Mouse (Mus musculus): ENCODE measurements around the gene Myrf.

Myrf gene

DNA sequence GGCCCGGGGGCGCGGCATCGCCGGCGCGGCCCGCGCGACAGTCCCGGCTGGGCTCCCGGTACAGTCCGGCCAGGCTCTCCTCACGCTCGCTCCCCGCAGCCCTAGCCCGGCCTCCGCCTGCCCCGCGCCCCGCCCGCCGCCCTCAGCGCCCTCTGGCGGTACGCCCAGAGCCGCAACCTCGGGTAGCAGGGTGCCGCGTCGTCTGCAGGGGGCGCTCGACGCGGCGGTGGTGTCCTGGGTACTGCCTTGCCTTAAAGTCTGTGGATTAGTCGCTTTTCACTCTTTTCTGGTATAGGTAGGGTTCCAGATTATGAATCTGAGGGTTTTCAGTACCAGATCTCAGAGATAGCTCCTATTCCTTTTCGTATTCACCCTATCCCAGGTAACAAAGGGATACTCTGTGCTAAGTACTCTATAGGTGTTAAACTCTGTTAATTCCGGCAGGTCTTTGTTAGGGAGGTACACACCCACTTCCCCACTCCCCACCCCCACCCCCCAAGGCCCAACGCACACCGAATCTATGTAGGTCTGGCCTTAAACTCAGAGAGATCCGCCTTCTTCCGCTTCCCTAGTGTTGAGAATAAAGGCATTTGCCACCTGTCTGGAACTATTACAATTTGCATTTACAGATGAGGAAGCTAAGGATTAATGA is at the start of gene Myrf:
Myrf (minus strand) TSS at position 95 of the 652 bp plus-strand sequence.
- ATAC-seq (ENCODE audit: insufficient number of reproducible peaks, low FRiP score, low TSS enrichment), result peak; percentile 63

DNA sequence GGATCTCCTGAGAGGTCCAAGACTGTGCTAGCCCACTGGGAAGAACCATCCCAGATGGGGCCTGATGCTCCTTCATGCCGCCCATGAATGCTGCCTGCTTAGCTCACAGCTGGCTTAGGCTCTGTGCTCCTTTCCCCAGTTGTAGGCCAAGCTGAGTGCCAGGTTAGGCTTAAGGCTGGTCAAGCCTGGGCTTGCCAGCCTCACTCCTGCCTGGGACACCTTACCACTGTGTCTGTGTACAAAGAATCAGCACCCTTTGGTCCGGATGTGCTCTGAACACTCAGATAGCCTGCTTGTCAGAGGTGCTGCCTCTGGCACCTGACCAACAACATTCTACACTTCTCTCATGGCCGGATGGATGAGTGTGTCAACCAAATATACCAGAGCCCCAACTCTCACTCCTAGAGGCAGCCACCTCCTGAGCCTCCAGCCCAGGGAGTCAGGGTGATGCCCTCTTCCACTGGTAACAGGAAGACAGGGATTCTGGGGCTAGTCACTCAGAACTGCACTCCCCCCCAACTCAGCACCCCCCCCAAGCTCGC is 49.1 kb upstream of the Myrf start:
- no peak for ATAC-seq (ENCODE audit: insufficient number of reproducible peaks, low FRiP score, low TSS enrichment)

- no peak for ATAC-seq (ENCODE audit: insufficient number of reproducible peaks, low FRiP score, low TSS enrichment)
Measured at GRCm38 (mm10) chr19:10288125-10289040, 47.8 kb upstream of the Myrf start.

DNA sequence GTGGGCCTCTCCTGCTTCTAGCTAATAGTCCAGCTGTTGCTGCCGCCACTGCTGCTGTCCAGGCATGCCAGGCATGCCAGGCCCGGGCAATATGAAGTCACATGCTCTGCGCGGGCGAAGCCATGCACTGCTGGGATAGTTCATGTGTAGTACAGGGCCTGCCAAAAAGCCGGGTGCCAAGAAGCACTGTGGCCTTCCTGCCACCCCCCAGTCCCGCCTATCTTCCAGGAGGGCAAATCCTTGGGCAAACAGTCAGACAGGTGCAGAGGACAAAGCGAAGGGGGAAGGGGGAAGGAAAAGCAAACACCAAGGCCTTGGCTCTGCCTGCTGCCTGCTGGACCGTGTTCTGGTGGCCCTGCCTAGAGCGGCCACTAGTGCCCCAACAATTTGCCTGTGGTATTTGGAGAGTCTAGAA is 45.9 kb upstream of the Myrf start:
- no peak for ATAC-seq (ENCODE audit: insufficient number of reproducible peaks, low FRiP score, low TSS enrichment)

- no peak for ATAC-seq (ENCODE audit: insufficient number of reproducible peaks, low FRiP score, low TSS enrichment)
Measured at GRCm38 (mm10) chr19:10280771-10281540, 40.4 kb upstream of the Myrf start.

GRCm38 (mm10) chr19:10279668-10280067 is 39.1 kb upstream of the Myrf start:
- ATAC-seq (ENCODE audit: insufficient number of reproducible peaks, low FRiP score, low TSS enrichment), result no peak

- no peak for ATAC-seq (ENCODE audit: insufficient number of reproducible peaks, low FRiP score, low TSS enrichment)
Measured at GRCm38 (mm10) chr19:10278669-10279324, 38.2 kb upstream of the Myrf start.

DNA sequence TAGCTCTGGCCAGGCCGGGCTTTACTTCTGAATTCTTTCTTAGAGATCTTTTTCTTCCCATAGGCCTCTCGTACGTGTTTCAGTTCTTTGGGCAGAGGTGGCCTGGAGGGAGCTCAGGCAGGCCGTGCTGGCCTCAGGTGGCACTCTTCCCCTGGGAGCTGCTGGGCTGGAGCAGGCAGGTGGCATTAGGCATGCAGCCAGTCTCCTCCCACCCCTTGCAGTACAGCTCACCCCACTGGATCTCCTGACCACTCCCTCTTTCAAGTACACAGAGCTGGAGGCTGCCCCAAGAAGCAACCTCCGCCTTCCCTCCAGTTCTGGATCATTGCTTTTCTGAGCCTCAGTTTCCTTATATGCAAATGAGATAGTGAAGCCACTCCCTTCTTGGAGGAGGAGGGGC is 37.2 kb upstream of the Myrf start:
- no peak for ATAC-seq (ENCODE audit: insufficient number of reproducible peaks, low FRiP score, low TSS enrichment)

DNA sequence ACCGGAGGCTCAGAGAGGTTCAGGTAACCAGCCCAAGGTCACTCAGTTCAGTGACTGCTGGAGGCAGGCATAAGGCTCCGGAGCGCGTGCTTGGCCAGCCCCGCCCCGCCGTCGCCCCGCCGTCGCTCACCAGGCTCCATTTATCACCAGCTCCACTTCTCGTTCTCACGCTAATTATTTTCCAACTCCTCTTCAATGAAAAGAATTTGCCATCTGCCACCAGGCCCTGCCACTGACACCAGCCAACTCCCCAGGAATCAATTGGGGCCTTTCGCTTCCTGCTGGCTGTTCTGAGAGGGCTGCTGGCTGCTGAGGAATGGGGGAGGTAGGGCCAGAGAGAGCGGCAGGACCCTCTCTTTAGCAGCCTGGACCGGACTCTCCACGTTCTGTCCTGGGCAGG is 36.8 kb upstream of the Myrf start:
- no peak for ATAC-seq (ENCODE audit: insufficient number of reproducible peaks, low FRiP score, low TSS enrichment)

DNA sequence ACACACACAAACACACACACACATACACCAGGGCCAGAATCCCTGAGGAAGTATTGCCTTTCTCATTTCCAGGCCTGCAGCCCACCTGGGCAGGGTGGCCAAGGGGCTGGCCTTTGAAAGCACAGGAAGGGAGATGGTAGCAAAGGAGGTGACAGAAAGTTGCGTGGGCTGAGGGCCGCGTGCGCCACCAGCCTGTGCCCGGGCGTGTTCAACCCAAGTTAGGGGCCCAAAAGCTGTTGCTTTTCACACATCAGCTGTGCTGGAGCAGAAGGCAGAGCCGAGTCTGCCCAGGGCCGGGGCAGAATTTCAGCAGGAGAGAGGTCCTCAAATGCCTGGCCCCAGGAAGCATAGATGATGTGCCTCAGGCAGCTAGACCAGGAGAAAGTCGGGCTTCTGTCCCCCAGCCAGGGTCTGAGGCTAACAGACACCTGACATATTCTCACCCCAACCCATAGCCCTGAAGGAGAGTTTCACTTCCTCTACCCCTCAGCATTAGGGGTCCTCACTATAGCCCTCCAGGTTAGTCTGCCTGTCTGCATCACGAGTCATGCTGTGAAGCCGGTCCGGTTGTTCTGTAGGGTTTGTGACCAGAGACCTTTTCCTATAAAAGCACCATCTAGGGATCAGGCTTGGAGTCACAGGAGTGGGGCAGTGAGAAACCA is 36.1 kb upstream of the Myrf start:
- no peak for ATAC-seq (ENCODE audit: insufficient number of reproducible peaks, low FRiP score, low TSS enrichment)

DNA sequence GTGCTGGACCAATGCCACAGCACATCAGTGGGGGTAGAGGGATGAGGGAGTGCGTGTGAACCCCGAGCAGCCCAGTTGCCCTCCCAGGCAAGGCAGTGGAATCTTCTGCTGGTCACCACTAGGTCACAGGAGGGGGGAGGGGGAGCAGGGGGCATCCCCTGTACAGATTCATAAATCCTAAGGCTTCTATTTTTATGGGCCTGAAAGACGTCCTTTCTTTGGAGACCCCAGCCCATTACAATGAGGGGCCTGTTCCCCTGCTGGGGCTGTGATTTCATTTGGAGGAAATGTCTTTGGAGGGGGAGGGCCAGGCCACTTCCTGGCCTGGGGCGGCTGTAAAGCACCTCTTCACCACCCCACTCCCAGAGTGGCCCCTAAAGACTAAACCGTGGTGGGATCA is 33.5 kb upstream of the Myrf start:
- no peak for ATAC-seq (ENCODE audit: insufficient number of reproducible peaks, low FRiP score, low TSS enrichment)

GRCm38 (mm10) chr19:10272746-10273145 is 32.2 kb upstream of the Myrf start:
- no peak for ATAC-seq (ENCODE audit: insufficient number of reproducible peaks, low FRiP score, low TSS enrichment)

- no peak for ATAC-seq (ENCODE audit: insufficient number of reproducible peaks, low FRiP score, low TSS enrichment)
Measured at GRCm38 (mm10) chr19:10271592-10271991, 31.0 kb upstream of the Myrf start.

GRCm38 (mm10) chr19:10270356-10270755 is 29.8 kb upstream of the Myrf start:
- no peak for ATAC-seq (ENCODE audit: insufficient number of reproducible peaks, low FRiP score, low TSS enrichment)

- ATAC-seq (ENCODE audit: insufficient number of reproducible peaks, low FRiP score, low TSS enrichment), result no peak
Measured at GRCm38 (mm10) chr19:10268851-10269250, 28.3 kb upstream of the Myrf start.

GRCm38 (mm10) chr19:10267953-10268352 is 27.4 kb upstream of the Myrf start:
- ATAC-seq (ENCODE audit: insufficient number of reproducible peaks, low FRiP score, low TSS enrichment), result no peak

- ATAC-seq (ENCODE audit: insufficient number of reproducible peaks, low FRiP score, low TSS enrichment), result no peak
Measured at GRCm38 (mm10) chr19:10267057-10267456, 26.5 kb upstream of the Myrf start.

GRCm38 (mm10) chr19:10266196-10266850 is 25.8 kb upstream of the Myrf start:
- ATAC-seq (ENCODE audit: insufficient number of reproducible peaks, low FRiP score, low TSS enrichment), result no peak

DNA sequence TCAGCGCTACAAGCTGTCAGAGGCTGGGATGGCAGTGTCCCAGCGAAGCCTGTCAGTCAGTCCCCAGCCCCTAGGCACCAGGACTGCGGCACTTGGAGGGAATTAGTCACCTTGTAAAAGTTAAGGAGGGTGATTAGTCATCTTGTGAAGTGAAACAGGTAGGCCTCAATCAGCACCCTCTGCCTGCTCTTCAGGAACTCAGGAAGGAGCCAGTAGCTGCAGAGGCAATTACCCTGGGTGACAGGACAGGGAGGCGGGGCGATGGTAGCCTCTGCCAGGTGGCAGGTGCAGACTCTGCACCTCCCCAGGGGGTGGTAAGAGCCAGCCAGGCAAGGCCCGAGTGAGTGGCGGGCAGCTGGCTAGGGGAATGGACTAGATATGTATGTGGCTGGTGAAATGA is 20.8 kb upstream of the Myrf start:
- ATAC-seq (ENCODE audit: insufficient number of reproducible peaks, low FRiP score, low TSS enrichment), result no peak
